Mouse (Mus musculus) G1E (cell line): ENCODE measurements at regions not wholly inside any gene's neighbourhood (a gene's known extent, or its start where the extent isn't known, plus 50 kb on each side); places are given as distances from the start of the nearest gene placed in this dataset.

Source experiments
- ATAC-seq: 2 replicates; pipeline ENCODE4 v1.8.0; 2016; ENCODE audit warnings: mild to moderate bottlenecking; ENCODE audit not compliant: insufficient number of reproducible peaks, poor library complexity, low FRiP score, severe bottlenecking; ENCODE audit errors: extremely low read depth
- DNase-seq: peaks from one replicate; pipeline ENCODE4 v3.0.0; 2012; ENCODE audit warnings: low spot score
- H3K27me3 ChIP-seq: 2 replicates; pipeline ENCODE4 v1.6.1; 2012; ENCODE audit warnings: mild to moderate bottlenecking, low read length, inconsistent platforms; ENCODE audit not compliant: insufficient read depth
- H3K36me3 ChIP-seq: replicated peaks from 2 replicates; pipeline ENCODE3; 2012; ENCODE audit warnings: mild to moderate bottlenecking, inconsistent platforms
- H3K4me1 ChIP-seq: 2 replicates; pipeline ENCODE4 v1.6.1; 2012; ENCODE audit warnings: low read depth, low read length, inconsistent platforms, mixed read lengths; ENCODE audit not compliant: insufficient read depth
- H3K4me3 ChIP-seq: 2 replicates; pipeline ENCODE4 v1.5.1; 2012; ENCODE audit warnings: low read depth, mild to moderate bottlenecking, inconsistent platforms, low read length, moderate library complexity, mixed read lengths
- H3K9me3 ChIP-seq: replicated peaks from 2 replicates; pipeline ENCODE4 v1.6.1; 2012; ENCODE audit warnings: inconsistent platforms
- CTCF ChIP-seq: IDR thresholded peaks from 2 replicates; pipeline ENCODE4 v1.5.1; 2012; ENCODE audit warnings: low read depth, low read length, inconsistent platforms, mixed read lengths
- GATA1 ChIP-seq: IDR thresholded peaks from 2 replicates; pipeline ENCODE4 v1.6.1; 2012; ENCODE audit warnings: borderline replicate concordance, low read length, inconsistent platforms, mixed read lengths
- GATA2 ChIP-seq: IDR thresholded peaks from 2 replicates; pipeline ENCODE4 v1.6.1; 2012; ENCODE audit warnings: low read depth, low read length, inconsistent platforms, borderline replicate concordance
- POLR2AphosphoS5 ChIP-seq: IDR thresholded peaks from 2 replicates; pipeline ENCODE4 v1.6.1; 2012; ENCODE audit warnings: low read depth, low read length, inconsistent platforms; ENCODE audit not compliant: insufficient replicate concordance
- TAL1 ChIP-seq: conservative IDR thresholded peaks from 2 replicates; pipeline ENCODE4 v1.6.1; 2012; ENCODE audit warnings: low read depth, low read length, inconsistent platforms, mixed read lengths

DNA sequence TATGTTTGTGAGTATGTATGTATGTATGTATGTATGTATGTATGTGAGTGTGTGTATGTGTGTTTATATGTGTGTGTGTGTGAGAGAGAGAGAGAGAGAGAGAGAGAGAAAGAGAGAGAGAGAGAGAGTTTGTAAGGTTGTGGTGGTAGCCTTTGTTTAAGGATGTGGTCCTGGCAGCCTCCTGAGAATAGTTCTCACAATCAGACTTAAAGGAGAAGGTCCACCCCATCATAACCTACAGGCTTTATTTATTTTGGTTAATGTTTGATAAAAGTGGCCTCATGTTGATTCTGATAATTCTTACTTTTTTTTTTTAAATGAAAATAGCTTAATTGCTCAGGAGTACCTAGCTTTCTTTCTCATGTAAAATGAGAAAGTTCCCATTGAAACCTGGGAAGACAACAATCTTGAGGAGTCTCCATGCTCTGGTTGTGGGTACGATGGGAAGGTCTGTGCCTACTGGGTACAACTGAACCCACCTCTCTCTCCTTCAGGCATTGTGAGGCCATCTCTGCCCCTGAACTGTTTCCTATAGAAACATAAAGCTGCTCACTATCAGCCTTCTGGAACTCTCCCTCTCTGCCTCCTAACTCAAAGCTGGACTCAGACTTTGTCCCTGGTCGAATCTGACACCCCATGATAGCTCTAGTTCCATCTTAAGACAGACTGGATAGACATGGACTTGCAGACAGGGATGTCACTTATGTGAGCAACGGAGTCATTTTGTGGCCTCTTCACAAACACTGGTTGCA, 362.2 kb upstream of the Tmpo start:
- no peaks in the 10 kb centered on the region for H3K4me1 ChIP-seq
- H3K4me3 ChIP-seq, result no peak overlapping the region
- no peak for TF ChIP-seq CTCF
- ATAC-seq, result no peak
- DNase-seq, result no peak
- H3K27me3 ChIP-seq, result no peaks in the 10 kb centered on the region
- peaks cover 35% of the 10 kb centered on the region for H3K9me3 ChIP-seq
- no peaks in the 10 kb centered on the region for H3K36me3 ChIP-seq

GRCm38 (mm10) chr10:91542201-91542604, 361.1 kb upstream of the Tmpo start:
- TF ChIP-seq POLR2AphosphoS5 (no peak), GATA2 (no peak), TAL1 (no peak), GATA1 (no peak), CTCF (no peak)
- Histone ChIP-seq H3K4me1 (no peaks in the 10 kb centered on the region), H3K4me3 (no peak overlapping the region), H3K27me3 (no peaks in the 10 kb centered on the region), H3K36me3 (no peaks in the 10 kb centered on the region), H3K9me3 (peaks cover 31% of the 10 kb centered on the region)
- ATAC-seq (no peak), DNase-seq (no peak)

- H3K36me3 ChIP-seq, result no peaks in the 10 kb centered on the region
- ATAC-seq, result no peak
- H3K9me3 ChIP-seq, result peaks cover 13% of the 10 kb centered on the region
- H3K4me1 ChIP-seq, result no peaks in the 10 kb centered on the region
- no peak for DNase-seq
- no peak for TF ChIP-seq GATA2
- TF ChIP-seq GATA1, result no peak
- TF ChIP-seq POLR2AphosphoS5, result no peak
- TF ChIP-seq TAL1, result no peak
- TF ChIP-seq CTCF, result no peak
- H3K27me3 ChIP-seq, result no peaks in the 10 kb centered on the region
- no peak overlapping the region for H3K4me3 ChIP-seq
Observed at GRCm38 (mm10) chr10:91537241-91537640, 356.1 kb upstream of the Tmpo start.

- Histone ChIP-seq H3K27me3 (no peaks in the 10 kb centered on the region), H3K36me3 (no peaks in the 10 kb centered on the region), H3K9me3 (peaks cover 12% of the 10 kb centered on the region), H3K4me3 (no peak overlapping the region), H3K4me1 (no peaks in the 10 kb centered on the region)
- no peak for ATAC-seq
- no peak for DNase-seq
- no peak for TF ChIP-seq TAL1
Observed at GRCm38 (mm10) chr10:91535392-91535791, 354.3 kb upstream of the Tmpo start.

GRCm38 (mm10) chr10:91528305-91528704, 347.2 kb upstream of the Tmpo start:
- ATAC-seq, result no peak
- Histone ChIP-seq H3K9me3 (peaks cover 6% of the 10 kb centered on the region), H3K27me3 (no peaks in the 10 kb centered on the region), H3K4me3 (no peak overlapping the region), H3K36me3 (no peaks in the 10 kb centered on the region), H3K4me1 (no peaks in the 10 kb centered on the region)
- TF ChIP-seq CTCF (no peak), GATA2 (no peak), TAL1 (no peak), GATA1 (no peak), POLR2AphosphoS5 (no peak)
- no peak for DNase-seq

DNA sequence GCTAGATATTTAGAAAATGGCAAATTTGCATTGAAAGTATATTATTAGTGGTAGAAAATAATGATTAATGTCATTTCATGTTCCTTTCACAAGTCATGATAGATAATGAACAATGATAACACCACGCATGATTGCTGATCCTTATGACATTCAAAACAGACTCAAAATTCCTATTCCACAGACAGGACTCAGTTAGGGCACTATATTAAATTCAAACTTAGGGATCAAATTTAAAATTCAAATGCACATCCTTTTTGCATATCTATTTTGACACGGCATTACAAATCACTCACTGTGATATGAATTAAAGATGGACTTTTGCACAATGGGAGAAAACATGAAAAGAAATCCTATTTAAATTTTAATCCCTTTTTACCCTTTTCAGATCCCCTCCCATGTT, 340.1 kb upstream of the Tmpo start:
- H3K36me3 ChIP-seq, result no peaks in the 10 kb centered on the region
- peaks cover 19% of the 10 kb centered on the region for H3K9me3 ChIP-seq
- no peaks in the 10 kb centered on the region for H3K27me3 ChIP-seq
- ATAC-seq (no peak), DNase-seq (no peak)
- no peaks in the 10 kb centered on the region for H3K4me1 ChIP-seq
- H3K4me3 ChIP-seq, result no peak overlapping the region
- no peak for TF ChIP-seq TAL1

GRCm38 (mm10) chr10:91515021-91515371, 333.9 kb upstream of the Tmpo start:
- H3K27me3 ChIP-seq, result no peaks in the 10 kb centered on the region
- DNase-seq (no peak), ATAC-seq (no peak)
- no peak overlapping the region for H3K4me3 ChIP-seq
- no peaks in the 10 kb centered on the region for H3K36me3 ChIP-seq
- TF ChIP-seq POLR2AphosphoS5, result no peak
- no peak for TF ChIP-seq GATA1
- TF ChIP-seq CTCF, result no peak
- TF ChIP-seq TAL1, result no peak
- no peak for TF ChIP-seq GATA2
- H3K4me1 ChIP-seq, result no peaks in the 10 kb centered on the region
- H3K9me3 ChIP-seq, result peaks cover 25% of the 10 kb centered on the region
